Mouse (Mus musculus) heart, adult 8-10 months (tissue): Measurements from ENCODE around the gene Radil. TPM values are rescaled to one million over a fixed set of nuclear protein-coding genes. Genes with fewer than 3 reads are reported as not detected.

Source experiments
- DNase-seq: peaks from one replicate; pipeline ENCODE4 v3.0.0; 2022; ENCODE audit warnings: low spot score
- total RNA-seq, 4 experiments: library from RNA; stranded (reverse); gene quantifications; 2 replicates each; pipeline ENCODE4 v1.2.4; 2022

The Radil gene
- total RNA-seq, 4 experiments from 2014 or later: 1.2 to 2.3 (median 1.8) TPM

DNA sequence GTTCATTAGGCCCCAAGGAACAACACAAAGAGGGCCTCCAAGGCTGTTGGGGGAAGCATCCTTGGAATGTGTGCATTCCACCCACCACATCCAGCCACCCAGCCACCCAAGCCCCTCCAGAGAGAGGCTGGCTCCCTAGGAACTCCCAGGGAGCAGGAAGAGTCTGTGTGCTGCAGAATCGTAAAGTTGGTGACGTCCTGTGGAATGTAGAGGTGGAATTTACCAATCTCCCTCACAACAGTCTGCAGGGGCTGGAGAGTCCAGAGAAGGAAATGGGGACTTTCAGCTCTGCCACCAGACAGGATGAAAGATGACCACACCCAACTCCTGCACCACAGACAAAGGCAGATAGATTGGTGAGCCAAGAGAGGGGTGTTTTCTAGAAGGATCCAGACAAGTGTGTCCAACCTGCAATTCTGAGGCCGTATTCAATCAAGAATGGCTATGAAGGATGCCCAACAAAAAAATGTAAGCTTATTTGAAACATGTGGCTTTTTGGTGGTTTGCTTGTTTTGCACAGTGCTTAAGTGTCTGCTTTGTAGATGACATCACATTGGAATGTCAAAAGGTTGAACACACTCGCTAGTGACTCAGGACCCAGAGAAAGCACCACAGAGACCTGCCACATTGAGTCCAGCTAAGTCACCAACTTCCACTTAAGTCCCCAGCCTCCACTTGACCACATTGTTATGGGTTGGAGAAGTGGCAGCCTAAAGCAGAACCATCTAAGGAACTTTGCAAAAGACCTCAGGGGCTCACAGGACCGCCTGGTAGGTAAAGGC is 5.7 kb downstream of the Radil start:
- no peak for DNase-seq

DNA sequence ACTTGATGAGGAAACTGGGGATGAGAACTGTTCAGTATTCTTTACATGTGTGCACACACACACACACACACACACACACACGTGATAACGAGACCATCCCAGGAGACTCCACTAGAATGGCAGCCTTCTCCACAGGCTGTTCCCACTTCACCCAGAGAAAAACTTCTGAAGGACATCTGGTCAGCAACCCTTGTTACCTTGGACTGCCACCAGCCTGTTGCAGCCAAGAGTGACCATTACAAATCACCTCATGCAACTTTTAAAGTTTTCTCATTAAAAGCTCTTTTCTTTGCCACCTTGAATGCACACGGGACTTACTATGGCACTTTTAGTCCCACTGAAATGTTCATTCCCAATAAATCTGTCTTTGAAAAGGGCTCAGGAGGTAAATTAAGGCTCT is 13.6 kb downstream of the Radil start:
- DNase-seq: no peak

DNA sequence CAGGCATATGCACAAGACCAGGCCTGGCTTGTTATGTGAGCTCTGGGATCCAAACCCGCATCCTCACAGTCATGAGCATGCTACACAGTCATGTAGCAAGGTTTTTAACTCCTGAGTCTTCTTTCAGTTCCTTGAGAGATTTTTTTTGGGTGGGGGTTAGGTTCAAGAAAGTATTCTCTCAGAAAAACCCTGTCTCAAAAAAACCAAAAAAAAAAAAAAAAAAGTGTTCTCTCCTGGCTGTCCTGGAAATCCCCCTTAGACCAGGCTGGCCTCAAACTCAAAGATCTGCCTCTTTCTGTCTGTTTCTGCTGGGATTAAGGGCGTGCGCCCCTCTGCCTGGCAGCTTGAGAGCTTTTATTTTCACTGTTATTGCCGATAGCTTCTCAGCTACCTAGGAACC is 15.5 kb downstream of the Radil start:
- DNase-seq: no peak

DNA sequence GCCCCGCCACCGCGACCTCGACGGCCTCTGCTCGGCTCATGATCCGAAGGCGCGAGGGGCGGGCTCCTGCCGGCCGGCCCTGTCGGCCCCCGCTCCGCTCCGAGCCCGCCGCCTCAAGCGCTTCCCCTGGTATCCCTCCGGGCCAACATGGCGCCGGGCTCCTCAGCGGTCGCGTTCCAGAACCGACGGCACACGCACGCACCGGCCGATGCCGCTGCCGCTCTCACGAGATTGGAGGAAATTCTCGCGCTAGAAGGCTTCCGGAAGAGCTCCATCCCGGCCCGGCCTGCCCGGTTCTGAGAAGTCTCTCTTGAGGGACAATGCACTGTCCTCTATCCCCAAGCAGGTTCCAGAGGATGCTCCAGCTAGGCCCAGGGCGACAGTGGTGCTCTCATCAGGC is 21.0 kb downstream of the Radil start, which contains the start of gene Papolb:
Papolb (minus strand) TSS at position 162 of the 400 bp plus-strand sequence.
- DNase-seq: no peak

DNA sequence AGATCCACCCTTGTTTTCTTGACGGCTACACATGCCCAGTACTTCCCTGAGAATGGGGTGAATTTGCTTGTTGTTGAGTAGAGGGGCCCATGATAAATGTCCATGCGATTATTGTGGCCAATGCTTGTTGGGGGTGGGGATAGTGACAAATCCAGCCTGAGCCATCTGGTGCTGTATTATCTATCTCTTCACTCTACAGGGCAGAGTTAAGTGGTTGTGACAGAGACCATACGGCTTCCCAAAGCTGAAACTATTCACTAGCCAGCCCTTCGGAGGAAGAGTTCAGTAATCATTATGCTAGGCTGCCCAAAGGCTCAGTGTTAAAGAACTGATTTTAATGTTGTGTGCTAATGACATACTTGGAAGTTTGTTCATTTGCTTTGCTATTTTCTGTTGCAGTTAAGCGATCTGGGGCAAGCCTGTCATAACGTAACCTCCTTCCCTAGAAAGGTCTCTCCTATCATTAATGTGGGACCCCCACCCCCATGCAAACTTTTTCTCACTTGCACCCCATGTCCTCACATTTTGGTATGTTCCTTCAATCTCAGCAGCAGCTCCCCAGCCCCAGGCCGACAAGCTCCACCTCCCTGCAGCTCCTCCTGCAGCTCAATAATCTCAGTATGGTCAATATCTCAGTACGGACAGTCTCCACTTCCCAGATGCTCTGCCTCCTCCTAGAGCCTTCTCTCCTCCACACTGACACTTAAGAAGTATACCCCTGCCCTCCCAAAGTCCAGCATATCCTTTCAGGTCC is 26.0 kb downstream of the Radil start:
- no peak for DNase-seq

DNA sequence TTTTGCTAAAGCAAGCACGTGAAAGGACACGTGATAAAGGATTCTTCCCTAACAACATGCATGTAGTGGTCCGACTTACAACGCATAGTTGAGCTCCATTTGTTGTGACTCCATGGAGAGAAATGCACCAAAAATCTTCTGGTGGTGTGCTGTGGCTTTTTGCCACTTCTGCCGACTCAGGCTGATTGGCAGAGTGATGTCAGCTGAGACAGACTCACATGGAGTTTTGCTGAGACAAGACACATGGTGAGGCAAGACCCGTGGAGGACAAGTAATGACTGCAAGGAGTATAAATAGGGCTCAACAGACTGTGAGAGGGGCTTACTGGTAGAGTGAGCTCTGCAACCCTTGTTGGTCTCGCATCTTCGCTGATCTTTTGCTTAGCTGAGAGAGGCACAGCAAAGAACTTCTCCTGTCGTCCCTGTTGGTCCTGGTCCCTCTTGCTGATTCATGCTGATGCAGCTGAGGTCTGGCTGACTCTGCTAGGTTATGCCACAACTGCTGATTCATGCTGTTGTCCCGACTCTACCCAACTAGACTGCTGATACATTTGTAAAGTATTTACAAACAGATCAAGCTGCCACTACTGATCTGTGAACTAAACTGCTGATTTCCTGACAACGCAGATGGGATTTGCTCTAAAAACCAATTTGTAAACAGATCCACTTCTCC is 29.6 kb downstream of the Radil start:
- DNase-seq: no peak

DNA sequence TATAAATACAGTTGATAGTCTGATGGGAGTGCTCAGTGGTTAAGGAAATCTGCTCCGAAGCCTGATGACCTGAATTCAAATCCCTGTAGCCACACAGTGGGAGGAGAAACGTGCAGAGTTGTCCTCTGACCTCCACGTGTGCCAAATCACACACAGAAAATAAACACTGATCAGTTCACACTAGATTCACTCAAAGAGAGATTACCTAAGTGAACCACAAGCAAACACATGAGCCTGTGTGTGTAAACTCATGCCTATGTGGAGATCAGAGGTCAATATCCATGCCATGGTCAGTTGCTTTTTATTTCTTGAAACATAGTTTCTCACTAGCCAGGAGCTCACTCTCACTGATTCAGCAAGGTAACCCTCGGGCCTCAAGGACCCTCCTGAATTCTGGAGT is 30.5 kb downstream of the Radil start:
- DNase-seq: no peak

DNA sequence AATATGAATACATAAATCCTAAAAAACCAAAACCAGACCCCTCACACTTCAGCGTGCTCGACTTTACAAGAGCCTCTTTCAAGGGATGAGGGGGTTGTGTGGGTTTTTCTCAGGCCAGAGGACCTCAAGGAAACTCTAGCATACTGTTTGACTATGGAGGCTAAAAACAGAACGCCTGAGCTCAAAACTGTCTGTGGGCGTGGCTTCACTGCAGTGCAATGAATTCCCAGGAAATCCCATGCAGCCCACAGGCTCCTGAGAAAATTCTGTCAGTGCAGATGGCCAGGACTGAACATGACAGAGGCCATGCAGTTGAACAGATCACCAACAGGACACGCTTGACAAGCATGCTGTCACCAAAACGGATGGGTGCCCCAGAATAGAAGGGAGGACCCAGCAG is 31.9 kb downstream of the Radil start:
- DNase-seq: no peak

DNA sequence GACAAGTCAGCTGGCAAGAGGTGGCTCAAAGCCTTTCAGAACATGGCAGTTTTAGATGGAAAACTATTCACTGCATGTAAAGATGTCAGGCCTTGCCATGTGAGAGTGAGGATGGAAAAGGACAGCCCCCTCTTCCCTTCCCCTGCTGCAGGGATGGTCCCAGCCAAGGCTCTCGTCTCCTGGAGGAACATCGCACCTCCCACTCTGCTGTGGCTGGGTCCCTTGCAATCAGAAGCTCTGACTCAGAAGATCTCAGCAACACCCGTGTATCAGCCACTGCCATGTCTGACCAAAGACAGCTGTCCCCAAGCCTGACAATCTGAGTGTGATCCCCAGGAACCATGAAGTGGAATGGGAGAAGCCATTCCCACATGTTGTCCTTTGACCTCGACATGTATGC is 38.8 kb downstream of the Radil start:
- DNase-seq: no peak

DNA sequence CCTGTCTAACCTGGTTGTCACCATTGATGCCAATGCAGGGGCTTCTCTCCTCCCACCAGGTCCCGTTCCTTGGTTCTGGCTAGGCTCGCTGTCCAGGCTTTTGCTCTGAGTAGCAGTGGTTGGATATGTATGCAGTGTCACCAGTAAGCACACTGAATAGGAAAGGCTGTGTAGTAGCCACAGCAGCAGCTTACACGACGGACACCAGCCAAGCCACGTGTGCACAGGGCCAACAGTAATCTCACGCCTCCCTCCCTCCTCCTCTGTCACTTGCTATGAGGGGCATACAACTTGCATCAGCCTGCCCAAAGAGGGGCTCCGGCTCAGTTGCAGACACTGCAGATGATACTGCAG is 40.9 kb downstream of the Radil start:
- no peak for DNase-seq

DNA sequence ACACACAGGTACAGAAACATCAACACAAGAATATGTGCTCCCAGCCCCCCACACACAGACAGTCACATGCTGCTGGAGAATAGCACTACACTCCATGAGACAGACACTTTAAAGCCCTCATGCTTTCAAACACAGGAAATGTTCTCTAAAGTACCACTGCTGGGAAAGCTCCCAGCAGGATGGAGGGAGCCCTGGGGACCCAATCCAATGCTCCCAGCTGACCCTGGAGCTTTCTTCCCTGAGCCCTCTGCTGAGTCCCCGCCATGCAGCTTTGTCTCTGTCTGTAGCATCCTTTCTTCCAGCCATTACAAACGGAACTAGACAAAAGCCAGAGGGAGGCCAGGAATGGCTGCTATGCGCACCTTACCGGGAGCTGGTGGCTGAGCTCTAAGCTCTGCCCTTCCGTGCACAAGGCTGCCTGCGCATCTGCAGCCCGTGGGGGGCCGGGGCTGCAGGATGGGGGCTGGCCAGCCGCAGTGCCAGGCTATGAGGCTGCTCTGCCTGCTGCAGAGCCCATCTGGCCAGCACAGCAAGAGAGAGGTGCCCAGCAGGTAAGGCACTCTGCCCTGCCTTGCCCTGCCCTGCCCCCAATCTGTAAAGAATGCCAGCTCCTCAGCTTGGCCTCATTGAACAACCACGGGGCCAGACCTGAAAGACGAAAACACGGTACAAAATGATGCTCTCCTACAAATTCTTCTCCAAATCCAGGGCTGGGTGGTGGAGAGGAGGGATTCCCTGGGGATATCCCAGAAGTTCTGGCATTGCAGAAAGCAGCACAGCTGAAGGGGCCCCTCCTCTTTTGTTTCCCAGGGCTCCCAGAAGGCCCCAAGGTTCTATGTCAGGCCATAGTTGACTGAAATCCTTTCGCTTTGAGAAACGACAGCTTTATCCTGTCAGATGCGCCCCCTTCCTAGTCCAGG is 41.5 kb downstream of the Radil start:
- no peak for DNase-seq

DNA sequence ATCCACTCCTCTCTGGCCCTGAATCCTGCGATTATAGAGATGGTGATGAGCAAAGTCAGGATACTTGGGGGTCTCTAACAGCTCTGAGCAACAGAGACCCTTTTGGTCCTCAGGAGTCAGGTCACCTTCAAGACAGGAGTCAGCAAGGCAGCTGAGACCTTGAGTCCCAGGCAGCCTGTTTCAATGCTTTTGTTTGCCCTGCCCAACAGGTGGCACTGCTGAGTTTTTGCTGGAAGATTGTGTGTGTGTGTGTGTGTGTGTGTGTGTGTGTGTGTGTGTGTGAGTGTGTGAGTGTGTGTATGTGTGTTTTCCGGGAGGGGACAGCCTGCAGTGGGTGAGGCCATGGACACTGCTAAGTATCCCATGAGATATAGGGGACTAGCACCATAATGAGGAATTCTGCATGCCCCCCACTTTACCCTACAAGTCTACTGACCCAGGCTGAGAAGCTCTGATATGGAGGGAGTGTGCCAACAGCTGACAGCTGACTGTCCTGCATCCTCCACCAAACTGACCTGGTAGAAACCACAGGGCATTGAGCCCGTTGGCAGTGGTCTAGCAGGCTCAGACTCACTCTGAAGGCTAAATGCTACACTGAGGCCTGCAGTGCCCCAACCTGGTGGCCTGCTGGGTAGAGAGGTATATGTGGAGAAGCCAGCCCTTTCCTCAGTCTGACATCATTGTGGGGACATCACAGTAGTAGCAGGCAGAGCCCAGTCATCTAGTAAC is 45.0 kb downstream of the Radil start:
- no peak for DNase-seq

DNA sequence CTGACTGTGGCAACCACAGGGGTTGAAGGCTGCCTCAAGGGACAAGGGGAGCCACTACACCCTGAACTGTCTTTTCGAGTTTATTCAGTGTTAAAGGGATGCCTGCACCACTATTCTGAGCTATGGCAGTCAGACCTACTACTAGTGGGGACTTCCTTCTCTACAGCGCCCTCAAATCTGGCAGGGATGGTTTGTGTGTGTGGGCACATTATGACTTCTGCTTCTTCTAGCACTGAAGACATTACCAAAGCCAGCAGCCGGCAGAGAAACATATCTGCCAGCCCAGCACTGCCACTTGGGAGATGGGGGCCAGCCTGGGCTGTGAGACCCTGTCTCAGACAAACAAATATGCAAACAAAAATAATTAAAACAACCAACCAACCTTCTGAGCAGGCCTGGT is 46.7 kb downstream of the Radil start:
- no peak for DNase-seq

DNA sequence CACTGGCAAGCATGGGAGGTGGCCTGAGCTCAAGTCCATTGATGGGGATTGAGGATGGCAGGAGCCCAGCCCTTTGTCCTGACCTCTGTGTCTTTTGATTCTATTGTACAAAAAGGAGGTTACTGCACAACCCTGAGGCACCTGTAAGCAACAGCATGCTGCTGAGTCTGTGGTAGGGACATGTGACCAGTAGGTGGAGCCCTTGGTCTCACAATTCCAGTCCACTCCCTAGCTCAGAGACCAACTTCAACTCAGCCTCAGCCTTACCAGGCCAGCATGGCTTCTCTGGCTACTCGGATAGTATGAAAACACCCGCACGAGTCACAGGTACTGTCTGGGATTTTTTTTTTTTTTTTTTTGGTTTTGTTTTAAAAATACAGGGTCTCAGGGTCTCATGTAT is 48.5 kb downstream of the Radil start:
- DNase-seq: peak; percentile 74

DNA sequence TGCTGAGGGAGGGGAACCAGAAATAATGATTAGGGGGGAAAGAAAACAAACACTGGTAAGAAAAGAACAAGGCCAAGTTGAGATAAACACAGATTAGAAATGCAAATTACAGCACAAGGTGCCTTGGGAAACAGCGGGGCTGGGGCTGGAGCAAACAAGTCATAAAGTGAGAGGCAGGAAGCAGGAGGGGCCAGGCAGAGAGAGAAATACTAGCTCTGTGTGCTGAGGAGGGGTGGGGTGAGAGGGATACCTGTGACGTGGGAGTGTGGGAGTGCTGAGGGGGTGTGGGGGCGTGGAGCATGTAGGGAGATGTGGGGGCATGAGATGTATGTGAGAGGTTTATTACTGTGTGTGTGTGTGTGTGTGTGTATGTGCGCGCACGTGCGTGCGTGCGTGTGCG is 50.0 kb downstream of the Radil start:
- no peak for DNase-seq

DNA sequence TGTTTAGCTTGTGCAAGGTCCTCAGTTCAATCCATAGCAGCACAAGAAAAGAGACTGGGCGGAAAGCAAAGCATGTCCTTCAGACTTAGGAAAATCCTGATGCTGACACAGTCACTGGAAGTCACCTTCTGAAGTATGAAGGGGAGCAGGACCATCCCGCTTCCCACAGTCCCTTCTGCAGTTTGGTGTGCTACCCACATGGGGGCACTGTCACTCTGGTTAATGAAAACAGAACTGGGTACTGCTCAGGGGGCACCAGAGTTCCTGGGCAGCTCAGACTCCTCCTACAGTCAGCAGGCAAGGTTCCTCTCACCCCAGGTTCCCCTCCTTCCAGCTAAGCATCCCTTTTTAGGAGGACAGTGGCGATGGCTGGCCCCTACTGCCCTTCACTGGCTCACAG is 51.9 kb downstream of the Radil start:
- no peak for DNase-seq

DNA sequence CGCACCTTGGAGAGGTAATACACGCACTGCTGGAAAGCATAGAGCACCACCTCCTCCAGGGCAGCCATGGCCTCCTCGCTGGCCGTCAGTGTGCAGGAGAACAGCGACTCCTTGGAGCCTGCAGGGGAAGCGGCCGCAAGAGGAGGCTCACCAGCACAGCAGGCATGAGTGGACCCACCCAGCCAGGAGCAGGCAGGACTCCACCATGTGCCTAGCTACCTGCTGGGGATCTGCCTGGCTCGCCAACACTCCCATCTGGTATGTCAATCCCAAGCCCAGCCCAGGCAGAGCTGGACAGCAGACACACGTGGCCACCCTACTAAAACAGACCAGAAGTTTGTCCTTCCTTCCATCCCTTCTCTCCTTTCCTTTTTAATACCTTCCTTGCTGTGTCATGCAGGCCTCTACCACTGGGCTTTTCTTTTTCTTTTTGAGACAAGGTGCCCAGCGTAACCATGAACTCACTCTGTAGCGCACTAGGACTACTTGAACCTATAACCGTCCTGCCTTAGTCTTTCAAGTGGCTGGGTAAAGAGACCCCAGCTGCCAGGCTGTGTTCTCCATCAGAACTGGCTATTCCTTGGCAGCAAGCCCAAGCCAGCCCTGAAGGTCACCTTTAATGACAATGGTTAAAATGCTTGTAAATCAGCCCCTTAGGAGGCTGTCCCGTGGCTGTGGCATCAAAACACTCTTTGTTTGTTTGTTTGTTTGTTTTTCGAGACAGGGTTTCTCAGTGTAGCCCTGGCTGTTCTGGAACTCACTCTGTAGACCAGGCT is 55.4 kb downstream of the Radil start:
- DNase-seq: no peak

DNA sequence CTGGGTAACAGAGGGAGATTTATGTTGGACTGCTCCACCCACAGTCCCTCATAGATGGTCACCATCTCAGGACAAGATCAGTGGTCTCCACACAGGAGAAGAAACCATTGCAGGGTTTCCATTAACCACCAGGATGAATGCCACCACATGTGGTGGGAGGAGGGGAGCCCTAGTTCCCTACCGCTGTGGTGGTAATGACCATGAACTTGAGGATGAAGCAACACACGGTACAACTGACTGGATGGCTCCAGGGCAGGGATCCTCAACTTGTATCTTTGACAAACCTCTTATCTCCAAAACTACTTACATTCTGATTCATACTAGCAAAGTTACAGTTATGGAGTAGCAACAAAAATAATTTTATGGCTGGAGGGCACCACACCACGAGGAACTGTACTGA is 57.6 kb downstream of the Radil start:
- DNase-seq: no peak

DNA sequence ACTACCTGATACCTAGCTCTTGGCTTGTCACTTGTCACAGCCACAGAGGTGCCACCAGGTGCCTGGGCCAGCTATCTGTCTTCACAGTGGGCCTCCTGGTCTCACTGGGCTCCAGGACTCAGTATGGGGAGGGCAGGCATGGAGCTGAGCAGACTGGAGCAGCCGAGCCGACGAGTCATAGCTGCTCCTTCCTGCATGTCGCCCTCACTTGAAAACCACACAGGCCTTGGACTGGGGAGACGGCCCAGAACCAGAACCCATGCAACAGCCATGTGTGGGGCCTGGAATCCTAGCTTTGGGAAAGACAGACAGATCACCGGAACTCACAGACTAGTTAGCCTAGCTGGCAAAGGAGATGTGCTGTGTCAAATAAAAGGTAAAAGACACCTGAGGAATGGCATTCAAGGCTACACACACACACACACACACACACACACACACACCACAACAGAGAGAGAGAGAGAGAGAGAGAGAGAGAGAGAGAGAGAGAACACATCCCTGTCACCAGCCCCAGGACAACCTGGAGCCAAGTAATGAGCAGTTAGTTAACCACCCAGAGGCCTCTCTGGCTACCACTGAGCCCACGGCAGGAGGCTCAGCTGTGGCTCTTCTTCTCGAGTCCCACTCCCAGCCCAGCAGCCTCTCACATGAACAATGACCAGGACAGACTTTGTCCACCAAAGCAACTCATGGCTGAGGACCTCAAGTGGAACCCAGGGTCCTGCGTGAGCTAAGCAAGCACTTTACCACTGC is 60.8 kb downstream of the Radil start:
- no peak for DNase-seq
